Mouse (Mus musculus): ENCODE data around the gene Man1a. TPM values are rescaled to one million over a fixed set of nuclear protein-coding genes. Genes with fewer than 3 reads are reported as not detected.

Man1a gene
- total and polyA plus RNA-seq, 2 experiments from 2014 or later, result 3.3 to 17.6 TPM

DNA sequence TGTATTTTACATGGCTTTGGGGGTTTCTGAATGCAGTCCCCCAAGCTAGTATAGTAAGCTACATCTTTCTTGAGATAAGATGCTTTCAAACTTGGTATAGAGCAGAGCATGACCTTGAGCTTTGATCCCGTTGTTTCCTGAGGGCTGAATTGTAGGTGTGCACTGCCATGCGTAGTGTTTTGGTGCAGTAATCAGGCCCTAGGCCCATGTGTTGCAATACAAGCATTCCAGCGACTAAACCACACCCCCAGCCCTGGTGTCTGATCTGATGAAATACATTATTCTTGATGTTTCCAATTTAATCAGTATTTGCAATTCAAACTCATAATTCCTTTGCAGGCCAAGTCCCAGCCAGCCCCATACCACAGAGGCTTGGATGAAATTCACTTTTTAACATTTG, 158.9 kb downstream of the Man1a start:
- Histone ChIP-seq H3K4me1 (ENCODE audit: control insufficient read depth, insufficient read depth) (no peaks in the 10 kb centered on the region), H3K4me3 (ENCODE audit: low read depth, low read length) (no peak overlapping the region), H3K36me3 (replicated peaks; ENCODE audit: control insufficient read depth, insufficient read depth, low read length) (peaks cover 10% of the 10 kb centered on the region), H3K9ac (replicated peaks; ENCODE audit: low read depth, low read length) (no peak overlapping the region), H3K27ac (ENCODE audit: low read depth) (no peak overlapping the region), H3K9me3 (replicated peaks; ENCODE audit: control insufficient read depth, low read length) (no peaks in the 10 kb centered on the region), H3K4me2 (ENCODE audit: low read depth, low read length) (no peak overlapping the region), H3K27me3 (ENCODE audit: control insufficient read depth, insufficient read depth, low read length) (no peaks in the 10 kb centered on the region)
- WGBS, result 73% methylated on average over 3 of the region's 3 CpGs
- DNase-seq (ENCODE audit: low spot score) (no peak), ATAC-seq (ENCODE audit: insufficient read depth, low read depth) (no peak)
- TF ChIP-seq CTCF (IDR thresholded peaks at IDR 0.05; ENCODE audit: low read depth) (no peak), EP300 (IDR thresholded peaks at IDR 0.05; ENCODE audit: low read depth) (no peak)

GRCm38 (mm10) chr10:53915719-53916118, 160.7 kb downstream of the Man1a start:
- no peaks in the 10 kb centered on the region for H3K9me3 ChIP-seq (replicated peaks; ENCODE audit: control insufficient read depth, low read length)
- H3K36me3 ChIP-seq (replicated peaks; ENCODE audit: control insufficient read depth, insufficient read depth, low read length), result peaks cover 10% of the 10 kb centered on the region
- no peak for ATAC-seq (ENCODE audit: insufficient read depth, low read depth)
- H3K27ac ChIP-seq (ENCODE audit: low read depth), result no peak overlapping the region
- no peaks in the 10 kb centered on the region for H3K4me1 ChIP-seq (ENCODE audit: control insufficient read depth, insufficient read depth)
- H3K27me3 ChIP-seq (ENCODE audit: control insufficient read depth, insufficient read depth, low read length), result no peaks in the 10 kb centered on the region
- H3K9ac ChIP-seq (replicated peaks; ENCODE audit: low read depth, low read length), result no peak overlapping the region
- H3K4me2 ChIP-seq (ENCODE audit: low read depth, low read length), result no peak overlapping the region
- no peak for DNase-seq (ENCODE audit: low spot score)
- TF ChIP-seq CTCF (IDR thresholded peaks at IDR 0.05; ENCODE audit: low read depth) (no peak), EP300 (IDR thresholded peaks at IDR 0.05; ENCODE audit: low read depth) (no peak)
- 69% methylated on average over 6 of the region's 6 CpGs for WGBS
- no peak overlapping the region for H3K4me3 ChIP-seq (ENCODE audit: low read depth, low read length)

DNA sequence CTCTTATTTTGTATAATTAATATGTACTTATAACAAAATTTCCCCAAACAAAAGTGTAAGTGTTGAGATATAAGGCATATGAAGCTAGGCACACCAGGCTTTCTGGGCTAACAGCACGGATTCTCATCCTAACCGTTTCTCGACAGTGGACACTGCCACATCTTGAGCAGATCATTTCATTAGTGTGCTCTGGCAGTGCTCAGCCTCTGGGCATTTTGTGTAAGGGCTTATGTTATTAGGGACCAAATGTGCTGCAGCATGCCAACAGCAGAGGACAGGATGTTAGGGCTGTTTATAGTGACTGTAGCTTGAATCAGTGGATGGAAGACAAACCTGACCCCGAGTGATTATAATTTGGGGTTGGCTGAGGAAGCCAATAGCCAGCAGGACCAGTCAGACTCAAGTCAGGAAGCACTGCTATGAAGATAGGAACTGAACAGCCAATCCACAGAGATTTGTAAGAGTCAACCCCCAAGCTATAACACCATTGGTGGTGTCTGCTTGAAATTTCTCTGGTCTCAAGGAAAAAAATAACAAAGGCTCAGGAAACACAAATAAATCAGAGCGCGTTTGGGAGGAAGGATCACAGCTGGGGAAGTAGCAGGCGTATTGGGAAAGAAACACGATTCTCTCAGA, 161.3 kb downstream of the Man1a start:
- Histone ChIP-seq H3K4me3 (ENCODE audit: low read depth, low read length) (no peak overlapping the region), H3K36me3 (replicated peaks; ENCODE audit: control insufficient read depth, insufficient read depth, low read length) (peaks cover 10% of the 10 kb centered on the region), H3K4me2 (ENCODE audit: low read depth, low read length) (no peak overlapping the region), H3K9me3 (replicated peaks; ENCODE audit: control insufficient read depth, low read length) (no peaks in the 10 kb centered on the region), H3K4me1 (ENCODE audit: control insufficient read depth, insufficient read depth) (no peaks in the 10 kb centered on the region), H3K27me3 (ENCODE audit: control insufficient read depth, insufficient read depth, low read length) (no peaks in the 10 kb centered on the region), H3K27ac (ENCODE audit: low read depth) (no peak overlapping the region), H3K9ac (replicated peaks; ENCODE audit: low read depth, low read length) (no peak overlapping the region)
- TF ChIP-seq EP300 (IDR thresholded peaks at IDR 0.05; ENCODE audit: low read depth) (no peak), CTCF (IDR thresholded peaks at IDR 0.05; ENCODE audit: low read depth) (no peak)
- ATAC-seq (ENCODE audit: insufficient read depth, low read depth), result no peak
- DNase-seq (ENCODE audit: low spot score), result no peak
- 70% methylated on average over 8 of the region's 8 CpGs for WGBS

DNA sequence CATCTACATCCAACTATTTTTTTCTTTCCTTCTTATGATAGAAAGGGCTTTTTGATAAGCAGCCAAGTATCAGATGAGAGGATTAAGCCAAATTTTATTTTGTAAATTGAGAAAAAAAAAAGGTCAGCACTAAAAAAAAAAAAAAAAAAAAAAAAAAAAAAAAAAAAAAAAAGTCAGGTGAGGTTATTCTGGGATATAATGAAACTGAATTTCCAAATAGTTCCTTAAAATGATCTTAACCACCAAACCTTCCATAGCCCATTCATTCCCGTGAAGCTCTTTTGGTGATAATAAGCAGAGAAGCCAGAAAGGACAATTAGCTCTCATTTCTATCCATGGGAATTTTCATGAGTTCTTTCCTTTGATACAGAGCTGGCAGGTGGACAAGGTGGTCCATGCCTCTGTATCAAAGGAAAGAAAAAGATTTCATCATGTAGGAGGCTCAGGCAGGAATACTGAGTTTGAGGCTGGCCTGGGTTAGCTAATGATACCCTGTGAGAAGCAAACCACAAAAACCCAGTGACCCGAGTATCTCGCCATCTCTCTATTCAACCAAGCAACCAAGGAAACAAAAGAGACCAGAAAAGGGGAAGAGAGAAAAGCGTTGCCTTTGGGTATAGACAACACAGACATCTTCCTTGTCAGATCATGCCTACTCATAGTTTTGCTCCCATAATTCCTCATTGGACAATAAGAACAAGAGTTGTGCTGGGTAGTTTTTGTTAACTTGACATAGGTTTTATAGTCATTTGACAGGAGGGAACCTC, 162.7 kb downstream of the Man1a start:
- ATAC-seq (ENCODE audit: insufficient read depth, low read depth), result no peak
- H3K36me3 ChIP-seq (replicated peaks; ENCODE audit: control insufficient read depth, insufficient read depth, low read length), result peaks cover 10% of the 10 kb centered on the region
- H3K9me3 ChIP-seq (replicated peaks; ENCODE audit: control insufficient read depth, low read length), result no peaks in the 10 kb centered on the region
- TF ChIP-seq EP300 (IDR thresholded peaks at IDR 0.05; ENCODE audit: low read depth) (no peak), CTCF (IDR thresholded peaks at IDR 0.05; ENCODE audit: low read depth) (no peak)
- no peak for DNase-seq (ENCODE audit: low spot score)
- no peak overlapping the region for H3K4me2 ChIP-seq (ENCODE audit: low read depth, low read length)
- H3K9ac ChIP-seq (replicated peaks; ENCODE audit: low read depth, low read length), result no peak overlapping the region
- H3K4me3 ChIP-seq (ENCODE audit: low read depth, low read length), result no peak overlapping the region
- H3K27ac ChIP-seq (ENCODE audit: low read depth), result no peak overlapping the region
- no peaks in the 10 kb centered on the region for H3K27me3 ChIP-seq (ENCODE audit: control insufficient read depth, insufficient read depth, low read length)
- H3K4me1 ChIP-seq (ENCODE audit: control insufficient read depth, insufficient read depth), result peaks cover 5% of the 10 kb centered on the region; the same call in 1 of the 2 replicates
- 94% methylated on average over 4 of the region's 4 CpGs for WGBS

DNA sequence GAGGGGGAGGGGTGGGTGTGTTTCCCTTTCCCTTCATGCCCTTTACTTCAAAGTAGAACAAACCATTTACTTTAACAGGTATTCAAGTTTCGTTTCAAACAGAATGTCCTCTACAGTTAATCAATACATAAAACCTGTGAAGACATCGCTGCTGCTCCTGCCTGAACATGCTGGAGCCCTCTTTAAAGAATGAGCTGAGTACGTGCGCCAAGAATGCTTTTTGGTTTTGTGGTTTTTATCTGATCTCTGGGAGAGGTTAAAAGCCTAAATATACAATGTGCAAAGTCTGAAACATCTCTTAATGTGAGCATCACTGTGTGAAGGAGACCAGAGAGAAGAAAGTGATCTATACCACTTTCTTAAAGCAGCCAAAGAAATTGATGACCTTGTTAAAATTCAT, 186.9 kb downstream of the Man1a start:
- Histone ChIP-seq H3K9me3 (replicated peaks; ENCODE audit: control insufficient read depth, low read length) (no peaks in the 10 kb centered on the region), H3K4me1 (ENCODE audit: control insufficient read depth, insufficient read depth) (no peaks in the 10 kb centered on the region), H3K4me2 (ENCODE audit: low read depth, low read length) (no peak overlapping the region), H3K36me3 (replicated peaks; ENCODE audit: control insufficient read depth, insufficient read depth, low read length) (no peaks in the 10 kb centered on the region), H3K27ac (ENCODE audit: low read depth) (no peak overlapping the region), H3K27me3 (ENCODE audit: control insufficient read depth, insufficient read depth, low read length) (no peaks in the 10 kb centered on the region), H3K4me3 (ENCODE audit: low read depth, low read length) (no peak overlapping the region), H3K9ac (replicated peaks; ENCODE audit: low read depth, low read length) (no peak overlapping the region)
- ATAC-seq (ENCODE audit: insufficient read depth, low read depth), result no peak
- TF ChIP-seq EP300 (IDR thresholded peaks at IDR 0.05; ENCODE audit: low read depth), result no peak
- TF ChIP-seq CTCF (IDR thresholded peaks at IDR 0.05; ENCODE audit: low read depth), result no peak
- no peak for DNase-seq (ENCODE audit: low spot score)
- 72% methylated on average over 4 of the region's 4 CpGs for whole genome bisulfite sequencing

Data from heart, postnatal 0 days (tissue).